Mouse (Mus musculus): ENCODE measurements around the gene Dio2. TPM values are rescaled to one million over a fixed set of nuclear protein-coding genes. Genes with fewer than 3 reads are reported as not detected.

The Dio2 gene
- polyA plus RNA-seq, 1 experiment: 3.1 TPM

DNA sequence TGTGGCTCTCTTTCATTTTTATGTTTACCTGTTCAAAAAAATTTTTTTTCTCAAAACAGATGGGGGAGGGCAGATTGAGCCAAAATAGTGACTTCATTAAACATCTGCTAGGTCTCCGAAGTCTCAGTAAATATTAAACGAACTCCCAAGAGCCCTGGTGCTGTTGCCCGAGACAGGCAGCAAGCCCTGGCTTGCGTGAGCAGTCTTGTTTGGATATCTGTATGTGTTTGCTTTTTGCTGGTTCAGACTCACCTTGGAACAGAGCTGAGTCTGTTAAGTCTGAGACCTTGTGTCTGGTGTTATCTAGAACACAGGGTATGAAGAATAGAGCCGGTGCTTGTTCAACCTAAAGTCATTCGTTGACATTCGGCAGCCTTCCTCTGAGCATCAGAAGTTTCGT is 13.1 kb downstream of the Dio2 start:
- Histone ChIP-seq H3K36me3 (ENCODE audit: control insufficient read depth, insufficient read depth) (no peaks in the 10 kb centered on the region), H3ac (ENCODE audit: control insufficient read depth, insufficient read length) (no peak overlapping the region), H3K27me3 (ENCODE audit: control insufficient read depth, insufficient read depth, insufficient read length) (no peaks in the 10 kb centered on the region), H3K4me3 (no peak overlapping the region), H3K4me2 (ENCODE audit: low read depth) (no peak overlapping the region), H3K79me2 (ENCODE audit: control insufficient read depth, insufficient read depth) (no peaks in the 10 kb centered on the region)
- TF ChIP-seq TCF12 (IDR thresholded peaks at IDR 0.05; ENCODE audit: insufficient read depth, poor library complexity, severe bottlenecking) (no peak), USF1 (IDR thresholded peaks at IDR 0.05; ENCODE audit: low read depth) (no peak), E2F4 (IDR thresholded peaks at IDR 0.05; ENCODE audit: insufficient read depth) (no peak), TCF3 (IDR thresholded peaks at IDR 0.05; ENCODE audit: insufficient read length, low read depth) (no peak), CEBPB (IDR thresholded peaks at IDR 0.05; ENCODE audit: insufficient read depth, poor library complexity, severe bottlenecking) (no peak), POLR2AphosphoS2 (IDR thresholded peaks at IDR 0.05; ENCODE audit: insufficient read length, low read depth) (no peak), MYOG (IDR thresholded peaks at IDR 0.05; ENCODE audit: control insufficient read depth in 1 of 3, insufficient read depth in 1 of 3, insufficient read length in 2 of 3, low read depth in 2 of 3) (no peak)

- no peak overlapping the region for H3ac ChIP-seq (ENCODE audit: control insufficient read depth, insufficient read length)
Measured at GRCm38 (mm10) chr12:90724644-90725043, 13.6 kb downstream of the Dio2 start.

GRCm38 (mm10) chr12:90694135-90694534 is 44.1 kb downstream of the Dio2 start:
- no peak for TF ChIP-seq POLR2AphosphoS2 (IDR thresholded peaks at IDR 0.05; ENCODE audit: insufficient read length, low read depth)
- TF ChIP-seq POLR2A (IDR thresholded peaks at IDR 0.05; ENCODE audit: insufficient read length, low read depth): no peak
- no peak for TF ChIP-seq REST (IDR thresholded peaks at IDR 0.05; ENCODE audit: insufficient read depth, insufficient read length)
- no peak for TF ChIP-seq TCF3 (IDR thresholded peaks at IDR 0.05; ENCODE audit: insufficient read length, low read depth)
- TF ChIP-seq TCF12 (IDR thresholded peaks at IDR 0.05; ENCODE audit: insufficient read depth, poor library complexity, severe bottlenecking): no peak
- TF ChIP-seq MYOG (IDR thresholded peaks at IDR 0.05; ENCODE audit: control insufficient read depth in 1 of 3, insufficient read depth in 1 of 3, insufficient read length in 2 of 3, low read depth in 2 of 3): no peak
- no peak for TF ChIP-seq SRF (IDR thresholded peaks at IDR 0.05; ENCODE audit: control insufficient read depth, insufficient read length, low read depth)
- no peak for TF ChIP-seq MAX (IDR thresholded peaks at IDR 0.05; ENCODE audit: low read depth)
- no peak for TF ChIP-seq E2F4 (IDR thresholded peaks at IDR 0.05; ENCODE audit: insufficient read depth)
- TF ChIP-seq USF1 (IDR thresholded peaks at IDR 0.05; ENCODE audit: low read depth): no peak
- no peak for TF ChIP-seq CEBPB (IDR thresholded peaks at IDR 0.05; ENCODE audit: insufficient read depth, poor library complexity, severe bottlenecking)
- no peak for TF ChIP-seq MYOD1 (IDR thresholded peaks at IDR 0.05; ENCODE audit: control insufficient read depth in 1 of 3, insufficient read length in 2 of 3, low read depth in 2 of 3)
- Histone ChIP-seq H3K79me2 (ENCODE audit: control insufficient read depth, insufficient read depth) (no peaks in the 10 kb centered on the region), H3K36me3 (ENCODE audit: control insufficient read depth, insufficient read depth) (no peaks in the 10 kb centered on the region), H3K4me2 (ENCODE audit: low read depth) (no peak overlapping the region), H3K4me3 (no peak overlapping the region), H3K27me3 (ENCODE audit: control insufficient read depth, insufficient read depth, insufficient read length) (no peaks in the 10 kb centered on the region), H3ac (ENCODE audit: control insufficient read depth, insufficient read length) (no peak overlapping the region)

More at GRCm38 (mm10) chr12:90724644-90725043, 13.6 kb downstream of the Dio2 start:
- Histone ChIP-seq H3K4me3 (no peak overlapping the region), H3K27me3 (ENCODE audit: control insufficient read depth, insufficient read depth, insufficient read length) (no peaks in the 10 kb centered on the region), H3K36me3 (ENCODE audit: control insufficient read depth, insufficient read depth) (no peaks in the 10 kb centered on the region), H3K4me2 (ENCODE audit: low read depth) (no peak overlapping the region), H3K79me2 (ENCODE audit: control insufficient read depth, insufficient read depth) (no peaks in the 10 kb centered on the region)
- TF ChIP-seq TCF12 (IDR thresholded peaks at IDR 0.05; ENCODE audit: insufficient read depth, poor library complexity, severe bottlenecking) (no peak), MAX (IDR thresholded peaks at IDR 0.05; ENCODE audit: low read depth) (no peak), POLR2A (IDR thresholded peaks at IDR 0.05; ENCODE audit: insufficient read length, low read depth) (no peak), TCF3 (IDR thresholded peaks at IDR 0.05; ENCODE audit: insufficient read length, low read depth) (no peak), CEBPB (IDR thresholded peaks at IDR 0.05; ENCODE audit: insufficient read depth, poor library complexity, severe bottlenecking) (no peak), USF1 (IDR thresholded peaks at IDR 0.05; ENCODE audit: low read depth) (no peak), REST (IDR thresholded peaks at IDR 0.05; ENCODE audit: insufficient read depth, insufficient read length) (no peak), SRF (IDR thresholded peaks at IDR 0.05; ENCODE audit: control insufficient read depth, insufficient read length, low read depth) (no peak), E2F4 (IDR thresholded peaks at IDR 0.05; ENCODE audit: insufficient read depth) (no peak), POLR2AphosphoS2 (IDR thresholded peaks at IDR 0.05; ENCODE audit: insufficient read length, low read depth) (no peak), MYOG (IDR thresholded peaks at IDR 0.05; ENCODE audit: control insufficient read depth in 1 of 3, insufficient read depth in 1 of 3, insufficient read length in 2 of 3, low read depth in 2 of 3) (no peak), MYOD1 (IDR thresholded peaks at IDR 0.05; ENCODE audit: control insufficient read depth in 1 of 3, insufficient read length in 2 of 3, low read depth in 2 of 3) (no peak)
